Mouse (Mus musculus): ENCODE results near the gene Zfp78. TPM values are rescaled to one million over a fixed set of nuclear protein-coding genes. Genes with fewer than 3 reads are reported as not detected.
"Not testable (repeated sequence)": the region's sequence is repeated elsewhere in the genome, so short reads cannot be mapped to it uniquely, and the experiment has no call there.

The Zfp78 gene
- 1 to 10 TPM; 1.3 to 2.4 TPM for total RNA-seq (2021)

DNA sequence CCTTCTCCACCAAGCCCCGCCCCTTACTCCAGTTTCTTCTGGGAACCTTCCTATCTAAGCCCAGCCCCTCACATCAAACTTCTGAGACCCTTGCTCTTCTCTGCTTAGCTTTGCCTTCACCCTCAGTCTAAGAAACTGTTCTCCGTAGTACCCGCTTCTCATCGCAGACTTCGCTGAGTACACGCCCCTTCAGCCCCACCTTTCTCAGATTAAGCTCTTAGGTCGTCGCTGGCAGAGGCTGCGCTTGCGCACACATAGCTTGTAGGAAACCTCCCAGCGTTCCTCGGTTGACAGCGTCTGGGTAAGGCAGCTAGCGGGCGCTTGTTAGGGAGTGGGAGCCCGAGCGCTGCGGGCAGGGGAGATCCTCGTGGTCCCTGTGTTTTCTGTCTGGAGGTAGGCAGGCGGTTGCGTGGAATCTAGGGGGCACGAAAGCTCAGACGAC, at the start of gene Zfp78:
TSS of gene Zfp78 (plus strand) at position 234 of the 442 bp plus-strand sequence.
- DNase-seq: no peak
- intact Hi-C loops (cut with DNase I): loop anchor here (2.0 to 10.0 kb wide), 5 partner anchors 49 to 914 kb away; partner anchors contain the start of genes Gm20715, Gm45844 and Zim1

DNA sequence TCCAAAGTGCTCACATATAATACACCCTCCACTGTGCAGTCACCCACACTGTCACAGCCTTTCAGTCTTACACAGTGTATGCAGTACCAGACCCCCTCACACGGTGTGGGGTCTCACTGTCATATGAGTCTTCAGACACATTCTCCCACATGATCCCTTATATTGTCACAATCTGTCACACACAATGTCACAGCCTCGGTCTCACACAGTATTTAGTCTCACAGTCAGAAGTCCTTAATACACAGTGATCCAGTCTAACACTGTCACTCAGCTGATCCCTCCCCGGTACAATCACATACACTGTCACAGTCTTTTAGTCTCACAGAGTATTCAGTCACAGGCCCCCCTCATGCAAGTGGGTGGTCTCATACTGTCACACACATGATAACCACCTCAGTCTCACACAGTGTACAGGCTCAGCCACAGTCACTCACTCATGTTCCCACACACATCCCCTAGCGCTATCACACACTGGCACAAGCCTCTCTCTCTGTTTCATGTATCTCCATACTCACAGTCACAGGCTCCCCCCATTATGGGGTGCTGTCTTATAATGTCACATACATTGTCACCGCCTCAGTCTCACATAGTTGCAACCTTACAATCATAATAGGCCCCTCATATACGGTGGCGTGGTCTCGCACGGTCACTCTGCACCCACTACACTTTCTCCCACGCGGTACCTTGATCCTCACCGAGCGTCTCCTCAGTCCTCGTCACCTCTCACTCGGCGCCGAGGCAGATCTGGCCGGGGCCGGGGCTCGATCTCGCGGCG, 32.4 kb upstream of the Zfp78 start:
- DNase-seq: no peak
- intact Hi-C loops (cut with DNase I): loop anchor here (5.0 kb wide), 1 partner anchor 43 kb away; the partner anchor contains the start of gene Zfp667

DNA sequence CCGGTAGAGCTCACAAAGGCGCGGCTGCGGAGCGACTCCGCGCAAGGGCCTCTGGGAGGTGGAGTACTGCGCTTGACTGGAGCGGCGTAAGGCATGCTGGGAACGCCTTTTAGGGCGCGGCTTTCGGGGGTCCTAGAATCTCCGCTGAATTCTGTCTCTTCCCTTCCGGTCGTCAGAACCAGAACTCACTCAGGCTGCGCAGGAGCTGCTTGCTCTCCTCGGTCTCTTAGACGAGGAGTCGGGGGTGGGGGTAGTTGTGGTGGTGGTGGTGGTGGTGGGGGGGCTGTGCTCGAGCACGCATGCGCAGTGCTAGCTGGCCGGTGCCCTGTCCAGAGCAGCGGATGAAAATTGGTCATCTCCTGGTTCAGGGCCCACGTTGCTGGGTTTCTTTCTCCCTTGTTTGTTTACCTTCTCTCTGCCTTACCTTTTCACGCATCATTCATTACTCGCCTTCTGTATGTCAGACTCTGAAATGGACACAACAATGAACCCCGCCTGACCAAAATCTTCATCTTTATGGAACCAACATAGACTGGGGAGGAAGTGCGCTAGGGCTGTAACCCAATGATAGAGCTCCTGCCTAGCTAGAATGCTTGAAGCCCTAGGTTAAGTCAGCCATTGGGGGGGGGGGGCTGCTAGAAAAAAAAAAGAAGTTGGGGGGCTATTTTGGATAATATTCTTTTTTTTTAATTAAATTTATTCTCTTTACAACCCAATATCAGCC, 31.7 kb upstream of the Zfp78 start, which contains the start of gene Zfp583:
TSS of gene Zfp583 (minus strand) at position 53 of the 724 bp plus-strand sequence.
- intact Hi-C loops (cut with DNase I): loop anchor here (5.0 kb wide), 1 partner anchor 44 kb away; the partner anchor contains the start of gene Zfp667
- DNase-seq: peak; percentile 87 to 89

DNA sequence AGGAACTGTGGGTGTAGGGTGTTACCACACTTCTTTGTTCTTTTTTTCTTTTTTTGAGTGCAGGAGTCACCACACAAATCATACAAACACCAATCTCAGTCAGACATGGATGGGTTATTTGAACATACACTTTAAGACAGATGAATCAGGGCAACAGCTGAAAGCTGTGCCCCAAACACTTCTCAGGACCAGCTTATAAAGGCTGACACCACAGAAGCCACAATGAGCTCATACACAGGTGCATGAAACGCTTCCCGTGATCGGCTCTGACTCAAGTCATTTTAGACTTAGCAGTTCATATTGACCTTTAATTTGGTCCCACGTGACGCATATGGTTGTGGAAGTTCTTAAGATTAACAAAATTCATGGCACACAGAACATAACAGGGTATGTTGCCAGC, 23.2 kb upstream of the Zfp78 start:
- intact Hi-C loops (cut with DNase I): no loop called here
- DNase-seq: no peak

DNA sequence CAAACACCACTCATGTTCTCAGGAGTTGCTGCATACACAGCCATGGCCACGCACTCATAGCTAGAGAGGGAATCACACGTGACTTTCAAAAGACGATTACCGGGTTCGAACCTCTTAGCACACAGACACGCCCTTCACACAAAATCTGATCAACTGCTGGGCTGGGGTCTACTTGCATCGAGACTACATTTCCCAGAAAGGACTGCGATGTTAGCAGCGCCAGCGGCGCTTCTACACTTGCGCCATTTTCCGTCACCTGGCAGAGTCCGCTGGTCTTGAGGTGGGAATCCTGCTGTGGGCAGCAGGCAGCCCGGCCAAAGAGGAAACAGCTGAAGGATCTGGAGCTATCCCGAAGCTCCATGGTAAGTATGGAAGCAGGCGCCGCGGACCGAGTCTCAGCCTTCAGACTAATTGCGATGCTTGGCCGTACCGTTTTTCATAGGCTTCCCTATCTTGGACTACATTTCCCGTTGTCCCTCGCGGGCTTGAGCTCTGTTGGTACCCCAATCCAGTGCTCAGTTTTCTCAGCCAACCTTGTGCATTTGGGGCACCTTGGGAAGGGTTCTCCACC, 19.5 kb upstream of the Zfp78 start, which contains the start of gene Gm3854:
TSS of gene Gm3854 (plus strand) at position 259 of the 571 bp plus-strand sequence.
- intact Hi-C loops (cut with DNase I): no loop called here

DNA sequence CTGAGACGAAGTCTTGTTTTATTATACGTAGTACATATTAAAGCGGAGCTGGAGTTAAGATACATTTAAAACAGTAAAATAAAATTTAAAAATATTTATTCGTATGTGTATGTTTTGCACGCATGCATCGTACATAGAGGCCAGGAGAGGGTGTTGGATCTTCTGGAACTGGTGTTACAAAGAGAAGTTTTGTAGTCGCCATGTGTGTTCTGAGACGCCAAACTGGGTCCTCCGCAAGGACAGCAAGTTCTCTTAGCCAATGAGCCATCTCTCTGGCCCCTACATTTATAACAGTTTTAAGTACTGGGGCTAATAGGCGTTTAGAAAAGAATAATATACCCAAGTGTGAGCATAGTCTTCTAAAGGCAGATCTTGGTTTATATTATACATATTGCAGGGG, 19.0 kb upstream of the Zfp78 start:
- intact Hi-C loops (cut with DNase I): no loop called here
- no peak for DNase-seq

More for the DNA sequence above, 19.5 kb upstream of the Zfp78 start, which contains the start of gene Gm3854:
- peak; percentile 44 to 65 for DNase-seq

DNA sequence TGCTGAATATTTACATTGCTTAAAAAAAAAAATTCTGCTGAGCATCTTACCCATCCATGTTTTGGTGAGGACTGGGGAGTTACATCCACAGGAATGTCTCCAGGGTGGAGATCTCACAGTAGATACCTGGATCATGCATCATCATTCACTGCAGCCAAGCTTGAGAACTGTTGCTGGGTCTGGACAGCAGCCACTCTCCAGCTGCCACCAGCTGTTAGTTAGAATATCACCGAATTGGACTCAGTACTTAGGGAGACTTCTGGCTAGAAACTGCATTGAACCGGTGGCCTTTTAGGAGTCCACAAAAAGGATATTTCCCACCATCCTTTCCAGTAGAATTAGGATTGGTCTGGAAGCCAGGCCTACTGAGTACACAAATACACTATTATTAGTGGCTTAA, 5.0 kb upstream of the Zfp78 start:
- peak; percentile 64 to 70 for DNase-seq

DNA sequence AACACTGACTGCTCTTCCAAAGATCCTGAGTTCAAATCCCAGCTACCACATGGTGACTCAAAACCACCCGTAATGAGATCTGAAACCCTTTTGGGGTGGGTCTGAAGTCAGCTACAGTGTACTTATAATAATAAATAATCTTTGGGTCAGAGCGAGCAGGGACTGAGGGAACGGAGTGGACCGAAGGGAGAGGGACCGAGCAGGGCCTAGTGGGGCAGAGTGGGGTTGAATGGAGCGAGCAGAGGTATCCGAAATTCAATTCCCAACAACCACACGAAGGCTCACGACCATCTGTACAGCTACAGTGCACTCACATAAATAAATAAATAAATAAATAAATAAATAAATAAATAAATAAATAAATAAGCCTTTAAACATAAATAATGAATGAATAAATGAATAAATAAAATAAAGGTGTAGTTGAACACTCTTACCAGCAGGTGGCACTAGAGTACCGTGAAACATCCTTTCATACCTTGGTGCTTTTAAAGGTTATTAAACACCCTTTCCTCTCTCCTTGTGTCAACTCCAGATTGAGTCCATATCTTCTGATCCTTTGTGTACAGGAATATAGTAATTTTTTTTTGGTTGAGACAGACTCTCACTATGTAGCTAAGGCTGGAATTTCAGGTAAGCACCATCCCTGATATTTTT, 4.0 kb upstream of the Zfp78 start:
- DNase-seq: peak; percentile 34 to 63
- intact Hi-C loops (cut with DNase I): loop anchor here (1.0 to 10.0 kb wide), 4 partner anchors 71 to 578 kb away; no protein-coding TSS in a partner anchor

More for the DNA sequence above, 5.0 kb upstream of the Zfp78 start:
- intact Hi-C loops (cut with DNase I): loop anchor here (2.0 to 10.0 kb wide), 3 partner anchors 229 to 579 kb away; no protein-coding TSS in a partner anchor

DNA sequence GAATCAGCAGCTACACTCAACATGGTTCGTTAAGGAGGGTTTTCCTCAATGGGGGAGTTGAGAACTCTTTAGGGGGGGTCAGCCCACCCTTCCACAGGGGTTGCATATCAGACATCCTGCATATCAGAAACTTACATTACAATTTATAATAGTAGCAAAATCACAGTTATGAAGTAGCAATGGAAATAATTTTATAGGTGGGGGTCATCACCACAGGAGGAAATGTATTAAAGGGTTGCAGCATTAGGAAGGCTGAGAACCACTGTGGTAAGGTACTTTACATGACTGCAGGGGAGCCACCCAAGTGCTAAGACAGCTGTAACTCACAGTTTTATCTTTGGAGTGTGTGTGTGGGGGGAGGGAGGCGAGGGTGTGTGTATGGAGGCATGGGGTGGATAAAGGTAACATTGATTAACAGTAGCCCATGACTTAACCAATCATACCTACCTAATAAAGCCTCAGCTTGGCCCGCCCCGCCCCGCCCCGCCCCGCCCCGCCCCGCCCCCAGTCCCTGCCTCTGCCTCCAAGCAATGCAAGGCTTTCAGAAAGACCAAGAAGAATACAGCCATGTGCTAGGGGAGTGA, 2.5 kb upstream of the Zfp78 start:
- intact Hi-C loops (cut with DNase I): loop anchor here (5.0 to 10.0 kb wide), 4 partner anchors 52 to 917 kb away; partner anchors contain the start of genes Gm20715, Gm45844 and Zim1

DNA sequence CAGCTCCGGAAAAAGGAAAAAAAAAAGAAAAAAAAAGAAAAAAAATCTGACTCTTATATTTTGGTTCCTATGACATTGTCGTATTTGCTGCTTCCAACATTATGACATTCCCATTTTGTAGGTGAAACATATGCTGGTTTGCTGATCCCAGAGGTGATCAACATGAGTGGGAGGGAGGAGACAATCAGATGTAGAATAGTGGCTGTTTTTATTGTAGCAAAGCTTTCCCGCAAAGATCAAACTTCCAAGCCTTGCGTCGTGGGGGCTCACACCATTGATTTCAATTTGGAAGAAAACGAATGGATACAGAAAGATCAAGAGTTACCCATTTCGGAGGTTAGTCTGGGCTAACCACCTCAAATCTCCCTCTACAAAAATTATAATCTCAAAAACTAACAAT, 1.3 kb upstream of the Zfp78 start:
- intact Hi-C loops (cut with DNase I): loop anchor here (2.0 to 10.0 kb wide), 5 partner anchors 51 to 916 kb away; partner anchors contain the start of genes Gm20715, Gm45844 and Zim1
- no peak for DNase-seq

More for the DNA sequence above, 2.5 kb upstream of the Zfp78 start:
- no peak for DNase-seq

DNA sequence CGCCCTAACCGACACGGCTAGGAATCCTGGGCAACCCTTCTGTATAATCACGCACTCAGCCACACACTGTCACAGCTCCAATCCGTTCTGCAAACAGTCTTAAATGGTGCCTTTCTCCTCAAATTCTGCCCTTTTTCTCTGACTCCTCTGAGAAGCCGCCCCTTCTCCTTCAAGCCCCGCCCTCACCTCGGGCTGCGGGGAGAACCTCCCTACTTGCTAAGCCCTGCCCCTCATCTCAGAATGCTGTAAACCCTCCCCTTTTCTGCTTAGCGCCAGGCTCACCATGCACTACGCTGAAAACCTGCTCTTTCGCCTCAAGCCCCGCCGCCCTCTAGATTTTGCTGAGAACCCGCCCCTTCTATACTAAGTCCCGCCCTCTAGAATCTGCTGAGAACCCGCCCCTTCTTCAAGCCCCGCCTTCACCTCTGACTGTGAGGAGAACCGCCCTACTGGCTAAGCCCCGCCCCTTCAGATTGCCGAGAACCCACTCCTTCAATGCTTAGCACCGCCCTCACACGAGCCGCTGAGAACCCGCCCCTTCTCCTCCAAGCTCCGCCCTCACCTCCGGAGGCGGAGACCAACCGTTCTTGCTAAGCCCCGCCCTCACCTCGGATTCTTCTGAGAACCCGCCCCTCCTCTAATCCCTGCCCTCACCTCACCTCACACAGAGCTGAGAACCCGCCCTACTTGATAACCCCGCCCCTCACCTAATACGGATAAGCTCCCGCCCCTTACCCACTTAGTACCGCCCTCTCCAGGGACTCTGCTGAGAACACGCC, 623 bp upstream of the Zfp78 start:
- intact Hi-C loops (cut with DNase I): loop anchor here (2.0 to 10.0 kb wide), 5 partner anchors 50 to 915 kb away; partner anchors contain the start of genes Gm20715, Gm45844 and Zim1
- DNase-seq: peak; percentile 98

DNA sequence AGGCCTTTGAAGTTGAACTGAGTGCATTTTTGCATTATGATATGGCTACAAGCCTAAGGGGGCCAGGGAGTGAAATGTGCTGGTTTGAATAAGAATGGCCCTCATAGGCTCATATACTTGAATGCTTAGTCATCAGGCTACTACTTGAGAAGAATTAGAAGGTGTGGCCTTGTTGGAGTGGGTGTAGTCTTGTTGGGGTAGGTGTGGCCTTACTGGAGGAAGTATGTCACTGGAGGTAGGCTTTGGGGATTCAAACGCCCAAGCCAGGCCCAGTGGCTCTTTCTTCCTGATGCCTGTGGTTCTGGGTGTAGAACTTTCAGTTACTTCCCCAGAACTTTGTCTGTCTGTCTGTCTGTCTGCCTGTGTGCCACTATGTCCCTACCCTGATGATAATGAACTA, 1.7 kb downstream of the Zfp78 start:
- no peak for DNase-seq

DNA sequence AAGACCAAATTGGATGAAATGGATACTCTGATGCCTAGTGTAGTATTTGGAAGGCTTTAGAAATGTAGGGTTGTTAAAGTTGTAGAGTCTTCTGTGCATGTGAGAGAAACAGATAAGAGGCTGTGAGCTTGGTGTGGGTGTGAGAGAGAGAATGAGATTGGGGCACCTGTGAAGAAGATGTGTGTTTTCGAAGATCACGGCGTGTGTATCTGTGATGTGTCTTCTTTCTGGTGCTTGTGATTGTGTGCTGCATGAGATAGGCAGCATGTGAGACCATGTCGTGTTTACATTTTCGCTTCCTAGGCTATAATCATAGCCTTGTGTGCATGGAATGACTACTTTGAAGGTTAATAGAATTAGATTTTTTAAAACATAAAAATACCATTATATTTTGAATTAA, 4.1 kb downstream of the Zfp78 start:
- intact Hi-C loops (cut with DNase I): loop anchor here (10.0 kb wide), 1 partner anchor 328 kb away; the partner anchor contains the start of gene Zim1

More for the DNA sequence above, 1.7 kb downstream of the Zfp78 start:
- intact Hi-C loops (cut with DNase I): loop anchor here (2.0 to 10.0 kb wide), 5 partner anchors 16 to 913 kb away; partner anchors contain the start of genes Gm20715, Gm45844 and Zim1

DNA sequence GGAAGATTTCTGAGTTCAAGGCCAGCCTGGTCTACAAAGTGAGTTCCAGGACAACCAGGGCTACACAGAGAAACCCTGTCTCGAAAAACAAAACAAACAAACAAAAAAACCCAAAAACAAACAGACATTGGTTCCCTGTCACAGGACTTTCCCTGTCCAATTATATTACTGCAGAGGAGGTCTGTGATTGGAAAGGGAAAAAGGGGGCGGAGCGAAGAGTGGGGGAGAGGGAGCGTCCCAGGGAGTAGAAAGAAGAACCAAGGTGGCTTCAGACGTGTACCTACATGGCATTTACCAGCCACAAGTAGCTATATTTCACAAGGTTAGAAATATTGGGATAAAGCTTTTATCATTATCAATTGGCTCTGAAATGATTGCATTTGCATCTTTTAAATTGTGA, 5.1 kb downstream of the Zfp78 start:
- intact Hi-C loops (cut with DNase I): loop anchor here (10.0 kb wide), 1 partner anchor 327 kb away; the partner anchor contains the start of gene Zim1

More for the DNA sequence above, 4.1 kb downstream of the Zfp78 start:
- no peak for DNase-seq

DNA sequence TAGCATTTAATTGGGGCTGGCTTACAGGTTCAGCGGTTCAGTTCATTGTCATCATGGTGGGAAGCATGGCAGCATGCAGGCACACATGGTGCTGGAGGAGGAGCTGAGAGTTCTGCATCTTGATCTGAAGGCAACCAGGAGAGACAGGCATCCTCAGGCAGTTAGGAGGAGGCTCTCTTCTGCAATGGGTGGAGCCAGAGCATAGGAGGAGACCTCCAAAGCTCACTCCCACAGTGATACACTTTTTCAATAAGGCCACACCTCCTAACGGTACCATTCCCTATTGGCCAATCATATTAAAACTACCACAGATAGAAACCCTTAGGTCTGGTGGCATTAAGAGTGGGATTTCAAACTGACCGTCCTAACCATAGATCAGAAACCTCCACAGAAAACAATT, 6.4 kb downstream of the Zfp78 start:
- intact Hi-C loops (cut with DNase I): loop anchor here (10.0 kb wide), 1 partner anchor 325 kb away; the partner anchor contains the start of gene Zim1
- DNase-seq: no peak

More for the DNA sequence above, 5.1 kb downstream of the Zfp78 start:
- not testable (repeated sequence) for DNase-seq

DNA sequence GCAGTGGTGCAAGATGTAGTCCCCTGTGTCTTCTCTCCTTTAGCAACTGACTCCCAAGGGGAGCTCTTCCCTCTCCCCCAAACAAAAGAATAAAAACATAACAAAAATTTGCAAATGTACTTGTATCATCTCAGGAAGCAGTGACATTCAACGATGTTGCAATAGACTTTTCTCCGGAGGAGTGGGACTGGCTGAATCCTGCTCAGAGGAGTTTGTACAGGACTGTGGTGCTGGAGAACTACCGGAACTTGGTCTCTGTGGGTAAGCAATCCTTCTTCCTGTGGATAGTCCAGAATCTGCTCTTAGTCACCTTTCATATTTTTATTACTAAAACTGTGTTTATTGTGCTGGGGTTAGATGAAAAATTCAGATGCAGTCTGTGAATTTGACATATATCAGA, 9.9 kb downstream of the Zfp78 start:
- no peak for DNase-seq
- intact Hi-C loops (cut with DNase I): no loop called here

DNA sequence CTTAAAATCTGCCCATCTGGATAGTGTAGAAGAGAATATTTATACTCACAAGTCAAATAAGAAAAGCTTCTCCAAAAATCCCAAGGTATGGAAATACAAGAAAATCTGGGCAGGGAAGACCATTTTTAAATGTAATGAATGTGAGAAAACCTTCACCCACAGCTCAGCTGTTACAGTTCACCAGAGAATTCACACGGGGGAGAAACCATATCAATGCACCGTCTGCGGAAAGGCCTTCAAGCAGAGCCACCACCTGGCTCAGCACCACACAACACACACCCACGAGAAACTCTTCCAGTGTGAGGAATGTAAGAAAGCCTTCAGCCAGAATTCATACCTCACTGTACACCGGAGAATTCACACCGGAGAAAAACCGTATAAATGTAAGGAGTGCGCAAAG, 15.4 kb downstream of the Zfp78 start:
- intact Hi-C loops (cut with DNase I): no loop called here
- no peak for DNase-seq

DNA sequence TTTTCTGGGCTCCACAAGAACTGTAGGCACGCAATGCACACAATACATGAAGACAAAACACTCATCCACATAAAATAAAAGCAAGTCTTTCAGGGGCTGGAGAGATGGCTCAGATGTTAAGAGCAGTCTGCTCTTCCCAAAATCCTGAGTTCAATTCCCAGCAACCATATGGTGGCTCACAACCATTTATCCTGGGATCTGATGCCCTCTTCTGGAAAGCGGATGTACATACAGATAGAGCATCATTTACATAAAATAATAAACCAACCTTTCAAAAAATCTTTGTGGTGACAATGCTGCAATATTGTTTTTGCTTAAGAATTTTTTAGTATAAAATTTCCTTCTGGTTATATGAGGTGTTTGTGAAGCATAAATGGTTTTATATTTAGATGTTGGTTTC, 18.4 kb downstream of the Zfp78 start:
- intact Hi-C loops (cut with DNase I): loop anchor here (2.0 kb wide), 1 partner anchor 17 kb away; no protein-coding TSS in a partner anchor
- DNase-seq: no peak

Measured in heart, postnatal 10 days (tissue).